Mouse (Mus musculus) cerebellum, adult 2 months (tissue): ENCODE measurements around the gene Piga.

Source experiments
- CTCF ChIP-seq: fragments of 200-500 bp; IDR thresholded peaks from 2 replicates; pipeline ENCODE4 v1.5.1; 2011; ENCODE audit warnings: low read depth, mild to moderate bottlenecking, control low read depth, low read length, moderate library complexity, borderline replicate concordance; ENCODE audit not compliant: insufficient read depth
- POLR2A ChIP-seq: fragments of 200-500 bp; IDR thresholded peaks from 2 replicates; pipeline ENCODE4 v1.6.1; 2011; ENCODE audit warnings: low read length, control low read depth, borderline replicate concordance; ENCODE audit not compliant: insufficient read depth

DNA sequence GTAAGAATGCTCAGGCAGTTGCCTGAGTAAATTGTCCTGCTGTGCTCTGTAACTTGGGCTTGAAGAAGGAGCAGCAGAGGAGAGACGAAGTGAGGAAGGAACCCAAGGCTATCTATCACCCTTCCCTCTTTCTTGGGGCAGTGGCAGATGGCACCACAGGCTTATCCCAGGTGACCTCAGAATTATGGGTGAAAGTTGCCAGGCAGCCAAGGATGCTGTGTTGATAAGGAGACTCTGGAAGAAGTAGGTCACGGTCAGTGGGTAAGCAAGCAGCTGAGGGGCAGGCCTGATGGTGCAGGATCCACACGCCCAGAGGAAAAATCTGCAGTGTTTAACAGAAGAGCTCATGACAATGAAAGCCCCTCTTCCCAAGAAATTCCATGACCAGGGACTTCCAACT is 21.7 kb downstream of the Piga start:
- no peak for TF ChIP-seq CTCF
- TF ChIP-seq POLR2A = no peak
